Mouse (Mus musculus): ENCODE measurements around the gene Snx25. TPM values are rescaled to one million over a fixed set of nuclear protein-coding genes. Genes with fewer than 3 reads are reported as not detected.
A peak's percentile ranks its signal among the peaks of the same experiment; 100 is the strongest.

The Snx25 gene
- polyA plus RNA-seq (2014; fragmentation: Nextera tagmentation; extraction: Ambion mirVana) = 5.7 and 7.9 TPM in 2 replicates

GRCm38 (mm10) chr8:46152064-46153031 is at the start of gene Snx25:
Snx25 (minus strand) TSS chr8:46152159.
- WGBS = 4% methylated on average over 46 of the region's 103 CpGs
- H3K4me1 ChIP-seq (replicated peaks; ENCODE audit: control insufficient read depth, insufficient read depth, low read length) = 0 out of 2 replicates have a peak, but pooled peaks cover 3% of the 10 kb centered on the region
- peak within 1 kb of the TSS; percentile 77 for H3K4me3 ChIP-seq (ENCODE audit: low read depth, low read length)
- H3K9ac ChIP-seq (ENCODE audit: low read depth, low read length) = peak within 1 kb of the TSS; percentile 73
- no peaks in the 10 kb centered on the region for H3K9me3 ChIP-seq (ENCODE audit: control insufficient read depth, low read length)
- ATAC-seq (ENCODE audit: low FRiP score) (peak; percentile 90), DNase-seq (ENCODE audit: low spot score) (peak; percentile 87)
- H3K36me3 ChIP-seq (ENCODE audit: control insufficient read depth, insufficient read depth, low read length) = no peaks in the 10 kb centered on the region
- H3K4me2 ChIP-seq (replicated peaks; ENCODE audit: low read depth, low read length) = peak within 1 kb of the TSS; percentile 80
- H3K27ac ChIP-seq (ENCODE audit: low read depth, low read length) = no peak within 1 kb of the TSS
- H3K27me3 ChIP-seq (ENCODE audit: control insufficient read depth, insufficient read depth, low read length) = peaks cover 6% of the 10 kb centered on the region; the same call in 1 of the 2 replicates

GRCm38 (mm10) chr8:46197673-46198072 is 45.7 kb upstream of the Snx25 start:
- Histone ChIP-seq H3K9me3 (ENCODE audit: control insufficient read depth, low read length) (no peaks in the 10 kb centered on the region), H3K9ac (ENCODE audit: low read depth, low read length) (no peak overlapping the region), H3K36me3 (ENCODE audit: control insufficient read depth, insufficient read depth, low read length) (no peaks in the 10 kb centered on the region), H3K27ac (ENCODE audit: low read depth, low read length) (no peak overlapping the region), H3K4me1 (replicated peaks; ENCODE audit: control insufficient read depth, insufficient read depth, low read length) (no peaks in the 10 kb centered on the region), H3K4me2 (replicated peaks; ENCODE audit: low read depth, low read length) (no peak overlapping the region), H3K4me3 (ENCODE audit: low read depth, low read length) (no peak overlapping the region), H3K27me3 (ENCODE audit: control insufficient read depth, insufficient read depth, low read length) (no peaks in the 10 kb centered on the region)
- ATAC-seq (ENCODE audit: low FRiP score) (no peak), DNase-seq (ENCODE audit: low spot score) (no peak)
- 91% methylated on average over 5 of the region's 5 CpGs for WGBS

- DNase-seq (ENCODE audit: low spot score) = no peak
- 96% methylated on average over 3 of the region's 3 CpGs for WGBS
- Histone ChIP-seq H3K4me3 (ENCODE audit: low read depth, low read length) (no peak overlapping the region), H3K9ac (ENCODE audit: low read depth, low read length) (no peak overlapping the region), H3K27me3 (ENCODE audit: control insufficient read depth, insufficient read depth, low read length) (no peaks in the 10 kb centered on the region), H3K9me3 (ENCODE audit: control insufficient read depth, low read length) (no peaks in the 10 kb centered on the region), H3K27ac (ENCODE audit: low read depth, low read length) (no peak overlapping the region), H3K4me1 (replicated peaks; ENCODE audit: control insufficient read depth, insufficient read depth, low read length) (no peaks in the 10 kb centered on the region), H3K4me2 (replicated peaks; ENCODE audit: low read depth, low read length) (no peak overlapping the region), H3K36me3 (ENCODE audit: control insufficient read depth, insufficient read depth, low read length) (no peaks in the 10 kb centered on the region)
- no peak for ATAC-seq (ENCODE audit: low FRiP score)
These were observed 44.9 kb upstream of the Snx25 start for GRCm38 (mm10) chr8:46196877-46197276.

- no peaks in the 10 kb centered on the region for H3K4me1 ChIP-seq (replicated peaks; ENCODE audit: control insufficient read depth, insufficient read depth, low read length)
- H3K9me3 ChIP-seq (ENCODE audit: control insufficient read depth, low read length) = no peaks in the 10 kb centered on the region
- H3K27ac ChIP-seq (ENCODE audit: low read depth, low read length) = no peak overlapping the region
- H3K36me3 ChIP-seq (ENCODE audit: control insufficient read depth, insufficient read depth, low read length) = no peaks in the 10 kb centered on the region
- H3K9ac ChIP-seq (ENCODE audit: low read depth, low read length) = no peak overlapping the region
- WGBS = 89% methylated on average over 8 of the region's 8 CpGs
- H3K4me2 ChIP-seq (replicated peaks; ENCODE audit: low read depth, low read length) = no peak overlapping the region
- H3K27me3 ChIP-seq (ENCODE audit: control insufficient read depth, insufficient read depth, low read length) = no peaks in the 10 kb centered on the region
- H3K4me3 ChIP-seq (ENCODE audit: low read depth, low read length) = no peak overlapping the region
- DNase-seq (ENCODE audit: low spot score) = no peak
- ATAC-seq (ENCODE audit: low FRiP score) = no peak
These were observed 41.1 kb upstream of the Snx25 start for GRCm38 (mm10) chr8:46193100-46193499.

GRCm38 (mm10) chr8:46185361-46185760 is 33.4 kb upstream of the Snx25 start:
- Histone ChIP-seq H3K27ac (ENCODE audit: low read depth, low read length) (no peak overlapping the region), H3K27me3 (ENCODE audit: control insufficient read depth, insufficient read depth, low read length) (no peaks in the 10 kb centered on the region), H3K9me3 (ENCODE audit: control insufficient read depth, low read length) (no peaks in the 10 kb centered on the region), H3K4me2 (replicated peaks; ENCODE audit: low read depth, low read length) (no peak overlapping the region), H3K4me1 (replicated peaks; ENCODE audit: control insufficient read depth, insufficient read depth, low read length) (no peaks in the 10 kb centered on the region), H3K4me3 (ENCODE audit: low read depth, low read length) (no peak overlapping the region), H3K9ac (ENCODE audit: low read depth, low read length) (no peak overlapping the region), H3K36me3 (ENCODE audit: control insufficient read depth, insufficient read depth, low read length) (no peaks in the 10 kb centered on the region)
- WGBS = 9% methylated on average over 2 of the region's 2 CpGs
- peak; percentile 74 for DNase-seq (ENCODE audit: low spot score)
- no peak for ATAC-seq (ENCODE audit: low FRiP score)

GRCm38 (mm10) chr8:46180136-46180535 is 28.2 kb upstream of the Snx25 start:
- no peaks in the 10 kb centered on the region for H3K4me1 ChIP-seq (replicated peaks; ENCODE audit: control insufficient read depth, insufficient read depth, low read length)
- 95% methylated on average over 7 of the region's 7 CpGs for WGBS
- H3K4me2 ChIP-seq (replicated peaks; ENCODE audit: low read depth, low read length) = no peak overlapping the region
- H3K27ac ChIP-seq (ENCODE audit: low read depth, low read length) = no peak overlapping the region
- H3K9ac ChIP-seq (ENCODE audit: low read depth, low read length) = no peak overlapping the region
- H3K27me3 ChIP-seq (ENCODE audit: control insufficient read depth, insufficient read depth, low read length) = no peaks in the 10 kb centered on the region
- H3K9me3 ChIP-seq (ENCODE audit: control insufficient read depth, low read length) = no peaks in the 10 kb centered on the region
- no peak overlapping the region for H3K4me3 ChIP-seq (ENCODE audit: low read depth, low read length)
- DNase-seq (ENCODE audit: low spot score) = no peak
- H3K36me3 ChIP-seq (ENCODE audit: control insufficient read depth, insufficient read depth, low read length) = no peaks in the 10 kb centered on the region
- ATAC-seq (ENCODE audit: low FRiP score) = no peak

- Histone ChIP-seq H3K4me1 (replicated peaks; ENCODE audit: control insufficient read depth, insufficient read depth, low read length) (no peaks in the 10 kb centered on the region), H3K4me2 (replicated peaks; ENCODE audit: low read depth, low read length) (no peak overlapping the region), H3K27me3 (ENCODE audit: control insufficient read depth, insufficient read depth, low read length) (no peaks in the 10 kb centered on the region), H3K36me3 (ENCODE audit: control insufficient read depth, insufficient read depth, low read length) (no peaks in the 10 kb centered on the region), H3K9me3 (ENCODE audit: control insufficient read depth, low read length) (no peaks in the 10 kb centered on the region), H3K9ac (ENCODE audit: low read depth, low read length) (no peak overlapping the region), H3K27ac (ENCODE audit: low read depth, low read length) (no peak overlapping the region), H3K4me3 (ENCODE audit: low read depth, low read length) (no peak overlapping the region)
- DNase-seq (ENCODE audit: low spot score) = no peak
- 81% methylated on average over 2 of the region's 2 CpGs for WGBS
- ATAC-seq (ENCODE audit: low FRiP score) = no peak
These were observed 21.7 kb upstream of the Snx25 start for GRCm38 (mm10) chr8:46173651-46174050.

GRCm38 (mm10) chr8:46163870-46164190 is 11.9 kb upstream of the Snx25 start:
- peak overlapping the region; percentile 84 for H3K9ac ChIP-seq (ENCODE audit: low read depth, low read length)
- DNase-seq (ENCODE audit: low spot score) (no peak), ATAC-seq (ENCODE audit: low FRiP score) (peak; percentile 19; the same call in 1 of the 2 replicates)
- H3K27ac ChIP-seq (ENCODE audit: low read depth, low read length) = peak overlapping the region; percentile 85
- no peaks in the 10 kb centered on the region for H3K36me3 ChIP-seq (ENCODE audit: control insufficient read depth, insufficient read depth, low read length)
- no peaks in the 10 kb centered on the region; the same call in 1 of the 2 replicates for H3K4me1 ChIP-seq (replicated peaks; ENCODE audit: control insufficient read depth, insufficient read depth, low read length)
- H3K9me3 ChIP-seq (ENCODE audit: control insufficient read depth, low read length) = no peaks in the 10 kb centered on the region
- peak overlapping the region; percentile 64 for H3K4me3 ChIP-seq (ENCODE audit: low read depth, low read length)
- H3K27me3 ChIP-seq (ENCODE audit: control insufficient read depth, insufficient read depth, low read length) = no peaks in the 10 kb centered on the region
- H3K4me2 ChIP-seq (replicated peaks; ENCODE audit: low read depth, low read length) = peak overlapping the region; percentile 71
- WGBS = 0% methylated on average over 24 of the region's 25 CpGs

Measured in hindbrain, embryonic 11.5 days (tissue).